Mouse (Mus musculus): ENCODE measurements around the gene Gm10234.

DNA sequence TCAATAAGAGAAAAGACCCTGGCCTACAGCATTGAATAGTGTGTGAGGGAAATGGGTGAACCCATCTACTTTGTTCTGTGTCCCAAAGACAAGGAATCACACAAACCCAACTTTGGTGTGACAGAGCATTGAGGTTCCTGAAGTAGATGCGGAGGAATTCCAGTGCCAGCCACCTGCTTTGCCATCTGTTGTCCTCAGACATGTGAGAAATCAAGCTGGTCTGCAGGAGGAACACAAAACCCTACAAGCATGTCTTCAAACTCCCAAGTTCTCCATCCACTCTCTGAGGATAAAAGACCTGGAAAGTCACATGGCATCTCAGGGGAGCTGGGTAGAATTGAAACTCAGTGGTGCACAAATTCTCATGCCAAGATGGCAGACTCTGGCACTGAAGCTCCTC is 44.3 kb upstream of the Gm10234 start:
- TF ChIP-seq CTCF (conservative IDR thresholded peaks at IDR 0.05; ENCODE audit: low read length), result no peak
- no peak for TF ChIP-seq NANOG (IDR thresholded peaks at IDR 0.05; ENCODE audit: borderline replicate concordance, low read length)
